Mouse (Mus musculus): ENCODE measurements around the gene Mill2. TPM values are rescaled to one million over a fixed set of nuclear protein-coding genes. Genes with fewer than 3 reads are reported as not detected.
"Not testable (repeated sequence)": the region's sequence is repeated elsewhere in the genome, so short reads cannot be mapped to it uniquely, and the experiment has no call there.

Mill2 gene
- polyA plus RNA-seq, 1 experiment: 2.6 TPM

GRCm38 (mm10) chr7:18832298-18832697 is 7.5 kb upstream of the Mill2 start:
- no peaks in the 10 kb centered on the region for H3K4me1 ChIP-seq (ENCODE audit: control insufficient read depth, insufficient read depth, low read length)
- H3K27ac ChIP-seq (ENCODE audit: insufficient read depth, low read length): no peak overlapping the region
- no peak overlapping the region for H3K4me3 ChIP-seq (ENCODE audit: insufficient read depth, low read length)
- TF ChIP-seq POLR2A (IDR thresholded peaks at IDR 0.05; ENCODE audit: extremely low read depth, insufficient read depth, low read length): no peak
- no peak for TF ChIP-seq CTCF (IDR thresholded peaks at IDR 0.05; ENCODE audit: extremely low read depth, insufficient read depth, low read length)

- TF ChIP-seq CTCF (IDR thresholded peaks at IDR 0.05; ENCODE audit: extremely low read depth, insufficient read depth, low read length): no peak
- no peak for TF ChIP-seq POLR2A (IDR thresholded peaks at IDR 0.05; ENCODE audit: extremely low read depth, insufficient read depth, low read length)
- Histone ChIP-seq H3K4me1 (ENCODE audit: control insufficient read depth, insufficient read depth, low read length) (no peaks in the 10 kb centered on the region), H3K4me3 (ENCODE audit: insufficient read depth, low read length) (peak overlapping the region; percentile 62), H3K27ac (ENCODE audit: insufficient read depth, low read length) (peak overlapping the region; percentile 96)
These were observed 814 bp downstream of the Mill2 start for GRCm38 (mm10) chr7:18840386-18841173.

GRCm38 (mm10) chr7:18841174-18841567 is 1.4 kb downstream of the Mill2 start:
- TF ChIP-seq POLR2A (IDR thresholded peaks at IDR 0.05; ENCODE audit: extremely low read depth, insufficient read depth, low read length) (no peak), CTCF (IDR thresholded peaks at IDR 0.05; ENCODE audit: extremely low read depth, insufficient read depth, low read length) (no peak)
- Histone ChIP-seq H3K4me1 (ENCODE audit: control insufficient read depth, insufficient read depth, low read length) (no peaks in the 10 kb centered on the region), H3K27ac (ENCODE audit: insufficient read depth, low read length) (no peak overlapping the region), H3K4me3 (ENCODE audit: insufficient read depth, low read length) (0 out of 2 replicates have a peak overlapping the region, but pooled peaks have one; percentile 62)

- Histone ChIP-seq H3K4me1 (ENCODE audit: control insufficient read depth, insufficient read depth, low read length) (no peaks in the 10 kb centered on the region), H3K4me3 (ENCODE audit: insufficient read depth, low read length) (no peak overlapping the region), H3K27ac (ENCODE audit: insufficient read depth, low read length) (no peak overlapping the region)
- no peak for TF ChIP-seq CTCF (IDR thresholded peaks at IDR 0.05; ENCODE audit: extremely low read depth, insufficient read depth, low read length)
- TF ChIP-seq POLR2A (IDR thresholded peaks at IDR 0.05; ENCODE audit: extremely low read depth, insufficient read depth, low read length): no peak
These were observed 5.0 kb downstream of the Mill2 start for GRCm38 (mm10) chr7:18844811-18845210.

- Histone ChIP-seq H3K4me1 (ENCODE audit: control insufficient read depth, insufficient read depth, low read length) (no peaks in the 10 kb centered on the region), H3K4me3 (ENCODE audit: insufficient read depth, low read length) (no peak overlapping the region), H3K27ac (ENCODE audit: insufficient read depth, low read length) (no peak overlapping the region)
- no peak for TF ChIP-seq CTCF (IDR thresholded peaks at IDR 0.05; ENCODE audit: extremely low read depth, insufficient read depth, low read length)
- TF ChIP-seq POLR2A (IDR thresholded peaks at IDR 0.05; ENCODE audit: extremely low read depth, insufficient read depth, low read length): no peak
These were observed 8.6 kb downstream of the Mill2 start for GRCm38 (mm10) chr7:18848395-18848794.

GRCm38 (mm10) chr7:18858310-18858916 is 18.6 kb downstream of the Mill2 start:
- Histone ChIP-seq H3K4me3 (ENCODE audit: insufficient read depth, low read length) (no peak overlapping the region), H3K4me1 (ENCODE audit: control insufficient read depth, insufficient read depth, low read length) (peaks cover 1% of the 10 kb centered on the region; the same call in 1 of the 2 replicates), H3K27ac (ENCODE audit: insufficient read depth, low read length) (peak overlapping the region; percentile 87)
- TF ChIP-seq POLR2A (IDR thresholded peaks at IDR 0.05; ENCODE audit: extremely low read depth, insufficient read depth, low read length): no peak
- no peak for TF ChIP-seq CTCF (IDR thresholded peaks at IDR 0.05; ENCODE audit: extremely low read depth, insufficient read depth, low read length)

- TF ChIP-seq CTCF (IDR thresholded peaks at IDR 0.05; ENCODE audit: extremely low read depth, insufficient read depth, low read length): no peak
- Histone ChIP-seq H3K4me3 (ENCODE audit: insufficient read depth, low read length) (no peak overlapping the region), H3K4me1 (ENCODE audit: control insufficient read depth, insufficient read depth, low read length) (peaks cover 1% of the 10 kb centered on the region; the same call in 1 of the 2 replicates), H3K27ac (ENCODE audit: insufficient read depth, low read length) (no peak overlapping the region)
These were observed 23.0 kb downstream of the Mill2 start for GRCm38 (mm10) chr7:18862801-18863200.

- TF ChIP-seq CTCF (IDR thresholded peaks at IDR 0.05; ENCODE audit: extremely low read depth, insufficient read depth, low read length) (no peak), POLR2A (IDR thresholded peaks at IDR 0.05; ENCODE audit: extremely low read depth, insufficient read depth, low read length) (no peak)
- Histone ChIP-seq H3K4me1 (ENCODE audit: control insufficient read depth, insufficient read depth, low read length) (no peaks in the 10 kb centered on the region), H3K27ac (ENCODE audit: insufficient read depth, low read length) (no peak overlapping the region), H3K4me3 (ENCODE audit: insufficient read depth, low read length) (no peak overlapping the region)
These were observed 28.7 kb downstream of the Mill2 start for GRCm38 (mm10) chr7:18868491-18868890.

- H3K4me1 ChIP-seq (ENCODE audit: control insufficient read depth, insufficient read depth, low read length); H3K4me3 ChIP-seq (ENCODE audit: insufficient read depth, low read length); H3K27ac ChIP-seq (ENCODE audit: insufficient read depth, low read length): not testable (repeated sequence)
These were observed 31.3 kb downstream of the Mill2 start, which contains the start of gene Pglyrp1 for GRCm38 (mm10) chr7:18871031-18871430. Pglyrp1 (plus strand) TSS chr7:18871331.
